Mouse (Mus musculus) hematopoietic stem cell, adult 5-6 weeks (primary cell): ENCODE measurements around the gene Ugt3a2. TPM values are rescaled to one million over a fixed set of nuclear protein-coding genes. Genes with fewer than 3 reads are reported as not detected.

Source experiments
- ATAC-seq, 2 experiments: fragments of 125-278 bp in 1 of 2; replicated peaks in 1 of 2; 2 replicates each; pipeline ENCODE4 v1.8.0; 2016 to 2017; ENCODE audit warnings: inconsistent platforms in 2 of 2, mild to moderate bottlenecking in 2 of 2, moderate number of reproducible peaks in 2 of 2, low read depth in 1 of 2, moderate TSS enrichment in 1 of 2; ENCODE audit not compliant: low FRiP score in 2 of 2, poor library complexity in 2 of 2, severe bottlenecking in 2 of 2, insufficient read depth in 1 of 2, low TSS enrichment in 1 of 2
- total RNA-seq: library from RNA; stranded (forward); fragments of 172-1452, 232-1000 nt; gene quantifications from 2 replicates; pipeline ENCODE4 v1.2.3, GENCODE M21; 2017

Gene Ugt3a2
- not detected in 2 replicates for total RNA-seq

GRCm38 (mm10) chr15:9335341-9335740 lies at the start of gene Ugt3a2:
Gene Ugt3a2, plus strand, starts transcription at chr15:9335550.
- ATAC-seq, result no peak

- no peak for ATAC-seq
These were observed 45.7 kb upstream of the Ugt3a2 start for GRCm38 (mm10) chr15:9289660-9290059.

GRCm38 (mm10) chr15:9305978-9306692 lies 29.2 kb upstream of the Ugt3a2 start:
- no peak for ATAC-seq

GRCm38 (mm10) chr15:9334596-9334995 lies 754 bp upstream of the Ugt3a2 start:
- ATAC-seq, result no peak

GRCm38 (mm10) chr15:9336616-9337015 lies 1.3 kb downstream of the Ugt3a2 start:
- ATAC-seq, result no peak

GRCm38 (mm10) chr15:9337021-9337420 lies 1.7 kb downstream of the Ugt3a2 start:
- ATAC-seq, result no peak

- no peak for ATAC-seq
These were observed 13.4 kb downstream of the Ugt3a2 start for GRCm38 (mm10) chr15:9348739-9349138.

GRCm38 (mm10) chr15:9362801-9363200 lies 27.5 kb downstream of the Ugt3a2 start:
- ATAC-seq, result no peak

- no peak for ATAC-seq
These were observed 33.4 kb downstream of the Ugt3a2 start for GRCm38 (mm10) chr15:9368774-9369173.

GRCm38 (mm10) chr15:9376281-9376680 lies 40.9 kb downstream of the Ugt3a2 start:
- ATAC-seq, result no peak

GRCm38 (mm10) chr15:9409475-9409874 lies 74.1 kb downstream of the Ugt3a2 start:
- ATAC-seq, result no peak

Other genes starting within 250 kb of the Ugt3a2 start
- 11.3 and 13.8 TPM in 2 replicates for gene Lmbrd2, start 195.0 kb upstream of the Ugt3a2 start, total RNA-seq
- 12.6 and 13.1 TPM in 2 replicates for gene Skp2, start 180.1 kb upstream of the Ugt3a2 start, total RNA-seq
- not detected in 2 replicates for gene Ugt3a1, start 58.7 kb upstream of the Ugt3a2 start, total RNA-seq
- gene Capsl, start 100.5 kb downstream of the Ugt3a2 start, total RNA-seq, result 14.9 and 18.4 TPM in 2 replicates
- gene Il7r, start 194.6 kb downstream of the Ugt3a2 start, total RNA-seq, result 5.7 and 11.8 TPM in 2 replicates